In the genomic region with DNA sequence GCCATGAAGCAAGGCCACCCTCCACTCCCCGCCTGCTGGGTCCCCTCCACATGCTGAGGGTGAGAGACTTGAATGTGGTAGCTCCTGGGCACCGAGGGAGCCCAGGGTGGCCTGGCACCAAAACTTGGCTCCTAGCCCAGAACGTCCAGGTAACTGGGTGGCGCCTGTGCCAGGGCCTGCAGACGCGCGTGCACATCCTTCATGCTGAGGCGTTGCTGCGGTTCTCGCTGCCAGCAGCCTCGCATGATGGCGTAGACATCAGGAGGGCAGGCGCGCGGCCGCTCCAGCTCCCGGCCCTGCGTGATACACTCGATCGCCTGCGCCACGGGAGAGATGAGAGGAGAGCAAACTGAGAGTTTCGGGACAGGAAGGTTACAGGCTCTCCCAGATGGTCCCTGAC, we compare ENCODE assay signal across 11 mouse cellular contexts. TPM values are rescaled to one million over a fixed set of nuclear protein-coding genes. Genes with fewer than 3 reads are reported as not detected.
A peak's percentile ranks its signal among the peaks of the same experiment; 100 is the strongest.
DNase-seq lines count a peak whose midpoint lies in the region; ATAC-seq lines count a peak whose summit lies in the region.
"Had no signal": no experiment of that assay in that cellular context is flagged by ENCODE, and none has a peak within 500 bp of the region (broad histone marks: within the 10 kb centered on the region; RNA-seq: fewer than 3 reads in every experiment).

No protein-coding gene starts in this region.

- no peak for ATAC-seq in neural tube, embryonic 12.5 days (ENCODE audit: low FRiP score, low read depth)

- H3K4me3 ChIP-seq in neural tube, embryonic 12.5 days = no peak overlapping the region

- H3K27ac ChIP-seq in neural tube, embryonic 12.5 days = no peak overlapping the region

- peaks cover 16% of the 10 kb centered on the region for H3K27me3 ChIP-seq in neural tube, embryonic 12.5 days (replicated peaks)

- H3K9ac ChIP-seq in neural tube, embryonic 12.5 days = peak overlapping the region; percentile 39; the same call in 1 of the 2 replicates

- 57% methylated on average over 23 of the region's 23 CpGs for WGBS in neural tube, embryonic 12.5 days

- no peaks in the 10 kb centered on the region for H3K36me3 ChIP-seq in neural tube, embryonic 12.5 days

- peaks cover 34% of the 10 kb centered on the region for H3K4me1 ChIP-seq in neural tube, embryonic 12.5 days

- H3K9me3 ChIP-seq in neural tube, embryonic 12.5 days = no peaks in the 10 kb centered on the region

- H3K4me2 ChIP-seq in neural tube, embryonic 12.5 days (replicated peaks) = peak overlapping the region; percentile 20; the same call in 1 of the 2 replicates

- DNase-seq in cerebellum, postnatal 10 days = peak; percentile 52 to 53
- no peak for DNase-seq in cerebellum, postnatal 4 days (ENCODE audit: low spot score in 2 of 2)
- DNase-seq in neural tube, embryonic 10.5 days (ENCODE audit: extremely low spot score, low spot score) = no peak
- peak; percentile 28 for DNase-seq in kidney, adult 9 months
- no peak for DNase-seq in embryo, embryonic 9.5 days (ENCODE audit: extremely low spot score)
- DNase-seq in adrenal gland, adult 8-10 months = no peak
- DNase-seq in spleen, postnatal 36 days (ENCODE audit: low spot score in 2 of 2) = no peak
- DNase-seq: heart, adult 18-20 months; lung, postnatal 14 days had no signal

RNA-seq across cellular contexts. Expression of a gene that starts 16.7 kb away (rescaled TPM):
- 93.8 and 141 TPM in 2 replicates for polyA plus RNA-seq in neural tube, embryonic 12.5 days (2016; fragmentation: Nextera tagmentation; extraction: Ambion mirVana)
- 10 to 100 TPM in 2 of 4 experiments, 1 to 10 TPM in 2; 6.3 to 30.5 (median 13.1) TPM for total RNA-seq in adrenal gland, adult 8-10 months (2022)
- total RNA-seq: neutrophil, adult 5-6 weeks had no signal

RNA-seq across cellular contexts. Expression of a gene that starts 18.5 kb away (rescaled TPM):
- 1.4 and 1.9 TPM in 2 replicates for polyA plus RNA-seq in neural tube, embryonic 12.5 days (2016; fragmentation: Nextera tagmentation; extraction: Ambion mirVana)
- total RNA-seq in adrenal gland, adult 8-10 months (2022) = 1 to 10 TPM in 2 of 4 experiments, under 1 TPM in 2; 0.32 to 3.7 (median 1.9) TPM
- total RNA-seq: neutrophil, adult 5-6 weeks had no signal

RNA-seq across cellular contexts. Expression of a gene that starts 29.9 kb away (rescaled TPM):
- polyA plus RNA-seq in neural tube, embryonic 12.5 days (2016; fragmentation: Nextera tagmentation; extraction: Ambion mirVana) = 0.33 and 0.53 TPM in 2 replicates
- total RNA-seq in adrenal gland, adult 8-10 months (2022) = 1 to 10 TPM in 1 of 4 experiments, under 1 TPM in 3; 0.32 to 1.6 (median 0.82) TPM

RNA-seq across cellular contexts. Expression of a gene that starts 45.8 kb away (rescaled TPM):
- polyA plus RNA-seq in neural tube, embryonic 12.5 days (2016; fragmentation: Nextera tagmentation; extraction: Ambion mirVana) = 11.7 and 12.4 TPM in 2 replicates
- total RNA-seq in adrenal gland, adult 8-10 months (2022) = 10 to 100 TPM; 26.0 to 35.9 (median 29.7) TPM

Comparison
In these comparisons a context has a peak if more than half of its experiments do, and no peak if none do; other contexts are left out.
1. DNase-seq: peak in cerebellum, postnatal 10 days (2 of 2) and kidney, adult 9 months (single experiment); none in cerebellum, postnatal 4 days (0 of 2), neural tube, embryonic 10.5 days (single experiment), embryo, embryonic 9.5 days (single experiment), adrenal gland, adult 8-10 months (single experiment) and spleen, postnatal 36 days (0 of 2).